ENCODE assay signal across 23 mouse cellular contexts in genomic region chr3:144603558-144603957, GRCm38 (mm10). TPM values are rescaled to one million over a fixed set of nuclear protein-coding genes. Genes with fewer than 3 reads are reported as not detected.
DNase-seq lines count a peak whose midpoint lies in the region; ATAC-seq and TF ChIP-seq lines count a peak whose summit lies in the region.
"Had no signal": no experiment of that assay in that cellular context is flagged by ENCODE, and none has a peak within 500 bp of the region (broad histone marks: within the 10 kb centered on the region; RNA-seq: fewer than 3 reads in every experiment).

No protein-coding gene starts in this region.

- H3K4me2 ChIP-seq in heart, postnatal 0 days (ENCODE audit: low read depth, low read length): no peak overlapping the region
- H3K4me2 ChIP-seq in myocyte (ENCODE audit: low read depth): peak overlapping the region; percentile 68
- no peak overlapping the region for H3K4me2 ChIP-seq in forebrain, embryonic 15.5 days (replicated peaks)
- H3K4me2 ChIP-seq: forebrain, embryonic 12.5 days; heart, embryonic 11.5 days; hindbrain, embryonic 15.5 days; liver, embryonic 12.5 days; midbrain, embryonic 12.5 days had no signal

- 0 out of 2 replicates have a peak, but pooled peaks cover 14% of the 10 kb centered on the region for H3K4me1 ChIP-seq in heart, postnatal 0 days (ENCODE audit: control insufficient read depth, insufficient read depth)
- H3K4me1 ChIP-seq in bone marrow macrophage, adult 2 months (ENCODE audit: control insufficient read depth, insufficient read depth, low read length): peaks cover 40% of the 10 kb centered on the region
- 0 out of 2 replicates have a peak, but pooled peaks cover 3% of the 10 kb centered on the region for H3K4me1 ChIP-seq in forebrain, embryonic 15.5 days
- H3K4me1 ChIP-seq: hindbrain, embryonic 15.5 days had no signal

- TF ChIP-seq POLR2A in bone marrow macrophage, adult 2 months (IDR thresholded peaks at IDR 0.05; ENCODE audit: borderline replicate concordance, low read depth, low read length): no peak
- TF ChIP-seq POLR2A in myocyte (IDR thresholded peaks at IDR 0.05; ENCODE audit: insufficient read length, low read depth): no peak

- no peaks in the 10 kb centered on the region for H3K79me2 ChIP-seq in myocyte (ENCODE audit: control insufficient read depth, insufficient read depth)

- H3K4me3 ChIP-seq in heart, postnatal 0 days (ENCODE audit: low read depth, low read length): no peak overlapping the region
- no peak overlapping the region for H3K4me3 ChIP-seq in bone marrow macrophage, adult 2 months (ENCODE audit: insufficient read depth, low read length)
- H3K4me3 ChIP-seq in myocyte: no peak overlapping the region
- no peak overlapping the region for H3K4me3 ChIP-seq in forebrain, embryonic 15.5 days
- H3K4me3 ChIP-seq: forebrain, embryonic 12.5 days; hindbrain, embryonic 15.5 days; liver, embryonic 12.5 days; midbrain, embryonic 12.5 days had no signal

- TF ChIP-seq EP300 in heart, postnatal 0 days (IDR thresholded peaks at IDR 0.05; ENCODE audit: low read depth): no peak

- H3K36me3 ChIP-seq in heart, postnatal 0 days (replicated peaks; ENCODE audit: control insufficient read depth, insufficient read depth, low read length): peaks cover 18% of the 10 kb centered on the region
- no peaks in the 10 kb centered on the region for H3K36me3 ChIP-seq in myocyte (ENCODE audit: control insufficient read depth, insufficient read depth)
- H3K36me3 ChIP-seq in forebrain, embryonic 15.5 days: peaks cover 7% of the 10 kb centered on the region; the same call in 1 of the 2 replicates
- H3K36me3 ChIP-seq: hindbrain, embryonic 15.5 days had no signal

- no peak overlapping the region for H3K9ac ChIP-seq in heart, postnatal 0 days (replicated peaks; ENCODE audit: low read depth, low read length)
- H3K9ac ChIP-seq in forebrain, embryonic 15.5 days (replicated peaks): no peak overlapping the region
- H3K9ac ChIP-seq: forebrain, embryonic 12.5 days; hindbrain, embryonic 15.5 days; liver, embryonic 12.5 days; liver, postnatal 0 days; midbrain, embryonic 12.5 days had no signal

- no peaks in the 10 kb centered on the region for H3K9me3 ChIP-seq in heart, postnatal 0 days (replicated peaks; ENCODE audit: control insufficient read depth, low read length)
- no peaks in the 10 kb centered on the region for H3K9me3 ChIP-seq in forebrain, embryonic 15.5 days
- H3K9me3 ChIP-seq: forebrain, embryonic 12.5 days; hindbrain, embryonic 15.5 days; liver, embryonic 12.5 days; midbrain, embryonic 12.5 days had no signal

- no peak for ATAC-seq in heart, postnatal 0 days (ENCODE audit: insufficient read depth, low read depth)
- ATAC-seq in forebrain, embryonic 15.5 days (replicated peaks): no peak
- ATAC-seq: inflammation-experienced regulatory T-cells, adult 6 months; liver, embryonic 12.5 days; liver, postnatal 0 days had no signal

- no peak for DNase-seq in heart, postnatal 0 days (ENCODE audit: low spot score)
- DNase-seq in heart, adult 18-20 months: no peak
- peak; percentile 50 for DNase-seq in 416B (ENCODE audit: low read depth)
- no peak for DNase-seq in spleen, postnatal 14 days (ENCODE audit: low spot score in 2 of 2)
- DNase-seq: adrenal gland, postnatal 14 days; cerebellum, adult 18-20 months; cerebellum, postnatal 10 days; gastrocnemius, postnatal 10 days; kidney, adult 2 months; layer of hippocampus, postnatal 36 days; left cerebral cortex, postnatal 4 days; liver, postnatal 0 days; lung, postnatal 10 days had no signal

- H3K27me3 ChIP-seq in heart, postnatal 0 days (ENCODE audit: control insufficient read depth, insufficient read depth, low read length): no peaks in the 10 kb centered on the region
- no peaks in the 10 kb centered on the region for H3K27me3 ChIP-seq in myocyte (ENCODE audit: control insufficient read depth, insufficient read depth, insufficient read length)
- no peaks in the 10 kb centered on the region for H3K27me3 ChIP-seq in forebrain, embryonic 15.5 days
- H3K27me3 ChIP-seq: CH12.LX; forebrain, embryonic 12.5 days; hindbrain, embryonic 15.5 days; liver, embryonic 12.5 days; midbrain, embryonic 12.5 days had no signal

- no peak for TF ChIP-seq CTCF in heart, postnatal 0 days (IDR thresholded peaks at IDR 0.05; ENCODE audit: low read depth)
- no peak for TF ChIP-seq CTCF in bone marrow macrophage, adult 2 months (IDR thresholded peaks at IDR 0.05; ENCODE audit: low read depth, low read length)

- no peak overlapping the region for H3ac ChIP-seq in myocyte (ENCODE audit: control insufficient read depth, insufficient read length)

- H3K27ac ChIP-seq in heart, postnatal 0 days (ENCODE audit: low read depth): 0 out of 2 replicates have a peak overlapping the region, but pooled peaks have one; percentile 73
- peak overlapping the region; percentile 58 for H3K27ac ChIP-seq in bone marrow macrophage, adult 2 months (ENCODE audit: insufficient read depth, low read depth, low read length)
- H3K27ac ChIP-seq in forebrain, embryonic 15.5 days (replicated peaks): no peak overlapping the region
- H3K27ac ChIP-seq: forebrain, embryonic 12.5 days; hindbrain, embryonic 15.5 days; liver, embryonic 12.5 days; midbrain, embryonic 12.5 days had no signal

- 70% methylated on average over 3 of the region's 3 CpGs for WGBS in heart, postnatal 0 days
- WGBS in forebrain, embryonic 15.5 days: 95% methylated on average over 3 of the region's 3 CpGs

TF ChIP-seq in myocyte, 11 proteins besides CTCF, POLR2A, EP300 and RAD21:
- TF ChIP-seq CEBPB (IDR thresholded peaks at IDR 0.05; ENCODE audit: insufficient read depth, poor library complexity, severe bottlenecking) (peak; percentile 76), USF1 (IDR thresholded peaks at IDR 0.05; ENCODE audit: low read depth) (no peak)

RNA-seq across cellular contexts. Expression of gene Selenof, which starts 33.5 kb away (rescaled TPM):
- 245 and 260 TPM in 2 replicates for total RNA-seq in heart, postnatal 0 days (2014; rRNA removed; ENCODE audit: low replicate concordance)
- 416 and 439 TPM in 2 replicates for polyA plus RNA-seq in heart, postnatal 0 days (2015; fragmentation: Nextera tagmentation; extraction: Ambion mirVana)
- 100 to 1,000 TPM; 136 to 148 TPM for total RNA-seq in heart, adult 18-20 months (2021)
- 327 and 351 TPM in 2 replicates for polyA plus RNA-seq in bone marrow macrophage, adult 2 months (2012; ENCODE audit: insufficient read depth, insufficient read length, missing spikeins)
- 264 TPM for polyA plus RNA-seq in myocyte (2012; fragmentation: generic; extraction: Trizol)
- polyA plus RNA-seq in forebrain, embryonic 15.5 days (2015; fragmentation: Nextera tagmentation; extraction: Ambion mirVana): 528 and 529 TPM in 2 replicates

RNA-seq across cellular contexts. Expression of gene Hs2st1, which starts 33.6 kb away (rescaled TPM):
- total RNA-seq in heart, postnatal 0 days (2014; rRNA removed; ENCODE audit: low replicate concordance): 9.0 and 16.1 TPM in 2 replicates
- polyA plus RNA-seq in heart, postnatal 0 days (2015; fragmentation: Nextera tagmentation; extraction: Ambion mirVana): 3.3 and 3.5 TPM in 2 replicates
- 1 to 10 TPM; 7.6 to 8.4 TPM for total RNA-seq in heart, adult 18-20 months (2021)
- polyA plus RNA-seq in bone marrow macrophage, adult 2 months (2012; ENCODE audit: insufficient read depth, insufficient read length, missing spikeins): 27.7 and 31.0 TPM in 2 replicates
- polyA plus RNA-seq in myocyte (2012; fragmentation: generic; extraction: Trizol): 16.2 TPM
- polyA plus RNA-seq in forebrain, embryonic 15.5 days (2015; fragmentation: Nextera tagmentation; extraction: Ambion mirVana): 19.7 and 21.5 TPM in 2 replicates
